Mouse (Mus musculus) activated CD4-positive, CD25-positive, alpha-beta regulatory T cell, adult 9 weeks (primary cell): ENCODE measurements around the gene Ror2. TPM values are rescaled to one million over a fixed set of nuclear protein-coding genes. Genes with fewer than 3 reads are reported as not detected.

ENCODE experiments used
- polyA plus RNA-seq: library from polyadenylated mRNA; unstranded; fragments of 100-300 nt; shearing (Covaris generic); gene quantifications from one replicate; pipeline ENCODE4 v1.2.1, GENCODE M21; 2017

The Ror2 gene
- not detected for polyA plus RNA-seq

DNA sequence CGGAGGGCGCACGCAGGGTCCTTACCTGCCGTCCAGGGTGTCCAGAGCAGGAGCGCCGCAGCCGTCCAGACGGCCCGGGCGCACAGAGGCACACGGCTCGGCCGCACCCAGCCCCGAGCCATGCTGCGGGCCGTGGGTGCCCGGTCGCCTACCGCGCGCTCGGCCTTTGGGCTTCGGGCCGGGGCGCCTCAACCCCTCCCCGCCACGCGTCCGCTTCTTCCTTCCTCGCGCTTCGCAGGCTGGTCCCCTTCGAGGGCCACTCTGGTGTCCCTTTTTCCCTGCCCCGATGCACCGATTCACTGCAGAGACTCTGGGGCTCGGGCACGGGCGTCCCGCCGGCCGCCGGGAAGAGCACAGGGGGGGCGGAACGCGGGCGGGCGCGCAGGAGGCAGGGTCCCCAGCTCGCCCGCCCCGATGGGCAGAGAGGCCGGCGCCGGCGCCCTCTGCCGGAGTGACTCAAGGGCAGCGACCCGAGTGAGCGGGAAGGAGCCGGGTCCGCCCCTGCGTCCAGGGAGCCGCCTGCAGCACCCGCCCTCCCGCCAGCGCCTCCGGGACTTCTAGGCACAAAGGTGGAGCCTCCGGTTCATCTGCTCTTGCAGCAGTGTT is at the start of gene Ror2:
Ror2 (minus strand) TSS at position 369 of the 606 bp plus-strand sequence.

Other genes with a start within 250 kb of the Ror2 start
- 52.3 TPM for gene Sptlc1, start 91.3 kb upstream of the Ror2 start, polyA plus RNA-seq
- not detected for gene Msx2, start 186.9 kb upstream of the Ror2 start, polyA plus RNA-seq